Mouse (Mus musculus) kidney, postnatal 36 days (tissue): Measurements from ENCODE around the gene Olfr876.
"Not testable (repeated sequence)": the region's sequence is repeated elsewhere in the genome, so short reads cannot be mapped to it uniquely, and the experiment has no call there.

ENCODE experiments used
- DNase-seq, 2 experiments: peaks; one replicate each; pipeline ENCODE4 v3.0.0; 2021 to 2022; ENCODE audit warnings: mixed read lengths in 2 of 2

Gene Olfr876

DNA sequence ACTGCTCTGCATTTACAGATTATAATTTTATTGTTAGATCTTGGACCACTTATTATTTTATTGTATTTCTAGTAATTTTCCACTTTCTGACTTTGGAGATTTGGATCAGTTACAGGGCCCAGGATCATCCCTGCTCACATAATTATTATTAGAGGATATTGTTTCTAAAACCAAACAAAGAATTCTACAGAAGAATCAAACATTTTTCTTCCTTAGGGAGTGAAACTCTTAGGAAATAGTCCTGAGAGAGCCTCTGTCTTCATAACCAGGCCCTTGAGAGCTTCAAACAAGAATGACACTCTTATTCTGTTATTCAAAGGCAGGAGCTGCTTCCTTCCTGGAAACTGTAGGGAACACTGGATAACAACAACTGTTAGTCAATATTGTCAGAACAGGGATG lies at the start of gene Olfr876:
Gene Olfr876, plus strand, starts transcription at position 301 of the 400 bp plus-strand sequence.
- DNase-seq, result no peak

DNA sequence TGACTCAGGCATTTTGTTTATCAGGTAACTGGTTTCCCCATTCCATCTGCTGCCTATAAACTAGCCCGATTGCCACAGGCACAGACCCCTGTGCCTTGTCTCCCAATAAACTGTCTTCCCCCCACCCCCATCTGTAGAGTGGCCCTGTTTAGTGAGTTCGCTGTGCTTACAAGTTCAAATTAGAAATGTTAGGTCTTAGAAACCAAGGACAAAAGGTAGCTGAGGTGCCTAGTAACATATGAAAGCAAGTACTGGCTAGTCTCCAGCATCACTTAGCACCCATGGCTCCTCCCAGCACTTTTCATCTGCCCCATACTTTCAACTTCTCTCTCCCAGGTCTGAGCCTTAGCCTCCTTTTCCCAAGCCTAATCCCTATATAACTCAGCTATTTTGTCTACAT lies 41.1 kb upstream of the Olfr876 start:
- DNase-seq, result no peak

DNA sequence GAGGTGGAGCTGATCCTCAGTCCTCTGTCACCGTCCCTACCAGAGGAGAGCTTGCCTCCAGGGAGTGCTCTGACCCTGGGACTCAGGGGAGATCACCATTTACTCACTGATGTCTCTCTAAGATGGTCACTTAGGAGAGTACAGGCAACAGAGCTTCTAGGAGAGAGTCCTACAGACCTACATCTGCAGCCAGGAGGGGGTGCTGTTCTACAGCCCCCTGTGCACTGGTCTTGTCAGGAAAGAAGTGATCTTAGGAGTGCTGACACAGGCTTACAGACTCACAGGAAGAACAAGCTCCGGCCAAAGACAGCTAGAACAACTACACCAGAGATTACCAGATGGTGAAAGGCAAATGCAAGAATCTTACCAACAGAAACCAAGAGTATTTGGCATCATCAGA lies 40.3 kb upstream of the Olfr876 start:
- DNase-seq, result peak in 1 of 2 experiments; percentile 3

DNA sequence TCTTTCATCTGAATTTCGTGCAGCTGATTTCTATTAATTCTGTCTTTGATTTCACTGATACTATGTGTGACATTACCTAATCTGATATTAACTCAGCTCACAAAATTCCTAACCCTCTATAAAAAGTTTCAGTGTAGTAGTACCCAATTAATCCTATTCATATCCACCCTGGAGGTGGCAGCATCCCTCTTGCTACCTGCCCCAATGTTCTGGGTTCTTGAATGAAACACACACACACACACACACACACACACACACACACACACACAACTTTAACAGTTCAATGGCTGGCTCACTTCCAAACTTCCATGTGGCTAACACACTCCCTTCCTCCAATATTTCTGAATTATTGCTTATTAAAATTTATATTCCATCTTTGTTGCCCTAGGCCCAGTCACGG lies 32.2 kb upstream of the Olfr876 start:
- no peak for DNase-seq

DNA sequence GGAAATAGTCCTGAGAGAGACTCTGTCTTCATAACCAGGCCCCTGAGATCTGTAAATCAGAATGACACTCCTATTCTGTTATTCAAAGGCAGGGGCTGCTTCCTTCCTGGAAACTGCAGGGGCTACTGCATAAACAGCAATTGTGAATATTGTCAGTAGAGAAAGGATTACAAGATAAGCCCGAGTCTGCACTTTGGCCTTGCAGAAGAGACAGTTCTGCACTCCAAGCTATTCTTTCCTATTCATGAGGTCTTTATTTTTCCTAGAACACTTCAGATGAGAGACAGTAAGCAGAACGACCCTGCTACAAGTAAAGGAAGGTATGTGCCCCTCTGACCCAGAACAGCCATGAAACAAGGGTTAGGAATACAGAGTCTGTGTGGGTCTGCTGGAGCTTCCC lies 31.1 kb upstream of the Olfr876 start, which contains the start of gene Olfr875:
Gene Olfr875, plus strand, starts transcription at position 99 of the 400 bp plus-strand sequence.
- DNase-seq, result no peak

DNA sequence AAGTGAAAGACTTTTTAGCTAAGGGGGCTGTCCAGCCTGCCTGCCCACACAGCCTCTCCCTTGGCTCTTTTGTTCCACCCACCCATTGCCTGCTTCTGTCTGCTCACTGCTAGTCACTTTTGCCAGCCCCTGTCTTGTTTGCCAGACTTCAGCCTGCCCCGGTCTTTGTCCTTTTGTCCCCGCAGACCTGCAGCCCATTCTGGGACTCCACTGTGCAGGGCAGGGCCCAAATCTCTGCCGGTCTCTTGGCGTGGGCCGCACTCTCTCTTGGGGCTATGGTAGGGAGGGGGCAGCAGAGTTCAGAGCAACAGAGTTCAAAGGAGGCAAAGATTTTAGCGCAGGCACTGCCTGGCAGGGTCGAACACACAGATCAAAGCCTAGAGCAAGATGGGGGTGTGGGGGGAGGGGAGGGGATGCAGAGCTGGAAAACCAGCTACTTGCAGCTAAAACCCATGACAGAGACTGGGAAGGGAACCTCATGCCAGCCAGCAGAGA lies 20.0 kb upstream of the Olfr876 start:
- peak; percentile 10 to 43 for DNase-seq

DNA sequence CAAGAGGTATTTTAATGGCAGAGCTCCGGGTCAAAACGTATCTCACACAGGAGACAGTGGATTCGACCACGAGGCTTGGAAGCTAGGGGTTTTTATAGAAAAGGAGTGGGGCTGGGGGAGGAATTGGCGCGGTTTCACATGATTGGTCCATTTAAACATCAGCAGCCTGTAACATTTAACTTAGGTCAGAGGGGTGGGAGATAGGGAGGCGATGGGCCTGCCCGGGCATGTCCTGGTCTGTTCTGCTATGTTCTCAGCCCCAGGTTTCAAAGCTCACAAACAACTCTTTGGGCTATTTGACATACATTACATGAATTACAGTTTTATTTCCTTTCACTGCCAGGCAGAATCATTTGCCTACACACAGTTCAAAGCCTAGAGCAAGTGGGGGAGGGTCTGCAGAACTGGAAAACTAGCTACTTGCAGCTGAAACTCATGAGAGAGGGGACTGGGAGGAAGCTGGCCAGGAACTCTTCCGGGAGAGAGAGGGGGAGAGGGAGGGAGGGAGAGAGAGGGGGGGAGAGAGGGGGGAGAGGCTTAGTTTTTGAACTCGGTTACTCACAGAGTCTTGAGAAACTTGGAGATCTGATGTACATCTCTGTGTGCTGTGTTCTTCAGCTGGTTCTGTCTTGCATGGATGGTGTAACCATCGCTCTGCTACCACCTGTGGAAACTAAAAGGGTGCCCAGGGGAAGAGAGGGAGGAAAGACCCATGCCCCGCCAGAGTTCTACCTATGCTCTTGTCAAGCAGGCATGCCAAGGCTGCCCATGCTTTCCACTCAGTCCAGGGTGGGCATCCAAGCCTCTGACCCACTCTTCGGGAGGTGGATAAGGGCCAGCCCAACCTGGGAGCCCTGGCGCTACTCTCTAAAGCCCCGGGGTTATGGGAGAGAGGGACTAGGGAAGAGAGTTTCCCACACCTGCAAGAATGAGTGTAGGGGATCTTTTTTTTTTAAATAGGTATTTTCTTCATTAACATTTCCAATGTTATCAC lies 19.1 kb upstream of the Olfr876 start:
- DNase-seq, result not testable (repeated sequence)

DNA sequence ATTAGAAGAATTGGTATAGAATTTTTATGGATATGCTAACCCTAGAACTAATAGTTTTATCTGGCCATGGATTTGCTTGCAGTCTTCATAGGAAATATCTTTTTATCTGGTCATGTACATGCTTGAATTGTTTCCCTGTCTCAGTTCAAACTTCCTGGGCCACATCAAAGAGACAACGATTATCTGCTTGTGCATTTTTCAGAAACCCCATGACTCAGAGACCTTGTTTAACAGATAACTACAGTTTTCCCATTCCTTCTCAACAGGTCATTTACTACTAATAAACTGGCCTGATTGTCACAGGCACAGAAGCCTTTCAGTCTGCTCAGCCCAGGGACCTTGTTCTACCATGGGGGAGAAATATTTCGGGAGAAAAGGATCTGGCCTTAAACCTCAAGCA lies 16.4 kb upstream of the Olfr876 start:
- DNase-seq, result no peak

DNA sequence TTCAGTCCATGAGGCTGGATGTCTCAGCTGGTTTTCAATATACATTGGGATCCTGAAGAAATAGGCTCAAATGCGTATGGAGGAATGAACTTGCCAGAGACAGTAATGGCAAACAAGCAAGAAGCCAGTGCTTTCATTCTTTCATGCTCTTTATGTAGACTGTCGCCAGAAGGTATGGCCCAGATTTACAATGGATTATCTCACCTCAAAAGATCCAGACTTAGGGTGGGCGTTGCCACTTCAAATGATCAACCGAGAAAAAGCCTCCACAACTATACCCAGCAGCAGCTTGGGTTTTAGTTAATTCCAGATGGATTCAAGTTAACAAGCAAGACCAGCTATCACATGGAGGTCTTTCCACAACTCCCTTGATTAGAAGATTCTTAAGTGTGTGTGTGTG lies 776 bp upstream of the Olfr876 start:
- no peak for DNase-seq

DNA sequence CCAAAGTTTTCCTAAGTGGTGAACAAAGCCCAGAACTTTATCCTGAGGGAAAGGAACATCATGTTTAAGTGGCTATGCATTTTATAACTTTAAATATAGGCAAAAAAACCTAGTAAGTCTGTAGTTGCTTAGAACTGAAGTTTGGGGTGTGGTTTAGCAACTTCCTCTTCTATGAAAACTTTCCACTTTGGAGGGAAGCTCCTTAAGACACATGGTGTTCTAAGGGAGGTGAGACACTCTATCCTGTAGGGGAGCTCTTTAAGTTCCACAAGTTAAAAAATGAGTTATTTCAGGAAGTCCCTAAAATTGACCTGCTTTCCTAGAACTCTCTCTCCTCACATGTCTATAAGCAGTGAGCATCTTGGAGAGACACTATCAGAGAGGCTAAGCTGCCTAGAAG lies 4.4 kb downstream of the Olfr876 start:
- no peak for DNase-seq

DNA sequence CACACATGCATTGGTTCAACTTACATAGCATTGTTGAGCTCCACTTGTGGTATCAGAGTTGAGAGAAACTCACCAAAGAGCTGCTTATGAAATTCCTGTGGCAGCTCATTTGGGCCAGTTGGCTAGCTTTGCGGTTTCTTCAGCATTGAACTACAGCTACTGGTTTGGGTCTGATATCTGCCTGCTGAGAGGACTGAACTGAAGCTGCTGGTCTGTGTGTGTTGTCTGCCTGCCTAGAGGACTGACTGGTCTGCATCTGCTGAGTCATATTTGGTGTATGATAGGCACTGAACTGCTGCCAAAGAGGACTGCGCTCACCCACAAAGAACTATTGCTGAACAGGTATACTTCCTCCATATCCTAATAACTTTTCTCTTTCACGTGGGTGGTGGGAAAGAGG lies 5.6 kb downstream of the Olfr876 start:
- DNase-seq, result no peak

DNA sequence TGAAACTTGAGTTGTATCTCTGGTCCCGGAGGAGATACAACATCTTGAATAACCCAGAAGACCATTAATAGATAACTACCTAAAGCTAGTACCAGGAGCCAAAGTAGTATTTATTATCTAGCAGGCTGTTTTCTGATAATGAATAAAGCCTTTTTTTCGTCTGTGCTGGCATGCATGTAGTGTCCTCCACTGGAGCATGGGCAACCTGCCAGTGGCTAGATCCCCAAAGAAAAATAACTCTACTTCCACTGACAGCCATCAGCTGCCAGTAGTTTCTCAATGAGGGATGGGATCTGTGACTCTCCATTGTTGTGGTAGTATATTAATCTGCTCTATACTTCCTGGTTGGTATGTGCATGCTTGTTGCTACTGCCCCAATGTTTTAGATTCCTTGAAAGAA lies 6.1 kb downstream of the Olfr876 start:
- no peak for DNase-seq

DNA sequence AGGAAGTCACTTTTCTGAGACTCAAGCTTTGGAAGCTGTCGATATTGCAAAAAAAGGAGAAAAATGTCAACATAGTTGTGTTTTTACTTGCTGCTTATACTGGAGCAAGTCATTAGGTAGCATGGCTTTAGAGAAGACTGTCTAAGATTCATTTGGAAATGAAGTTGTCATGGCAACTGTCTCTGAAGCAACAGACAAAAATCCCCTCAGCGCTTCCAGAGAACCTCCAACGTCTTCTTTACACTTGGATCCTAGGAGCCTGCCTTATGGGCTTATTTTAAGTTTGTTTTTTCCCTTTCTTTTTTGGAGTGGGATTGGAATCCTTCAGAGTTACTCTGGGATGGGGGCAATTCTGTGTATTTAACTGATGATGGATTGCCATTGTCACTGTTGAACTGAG lies 11.9 kb downstream of the Olfr876 start:
- no peak for DNase-seq

DNA sequence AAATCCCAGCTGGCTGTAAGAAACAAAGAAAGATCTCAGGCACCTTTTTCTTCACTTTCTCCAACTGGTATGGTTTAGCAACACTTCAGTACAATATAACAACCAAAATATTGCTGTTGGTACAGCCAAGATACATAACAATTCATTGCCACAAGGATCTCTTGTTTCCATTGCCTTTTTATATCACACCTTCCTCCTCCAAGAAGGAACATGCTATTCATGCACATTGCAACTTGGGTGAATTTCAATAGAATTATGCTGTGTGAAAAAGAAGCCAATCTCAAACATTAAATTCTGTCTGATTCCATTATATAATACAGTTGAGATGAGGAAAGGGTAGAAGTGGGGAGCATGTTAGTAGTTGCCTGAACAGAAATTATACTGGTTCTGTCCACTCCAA lies 27.1 kb downstream of the Olfr876 start:
- no peak for DNase-seq

DNA sequence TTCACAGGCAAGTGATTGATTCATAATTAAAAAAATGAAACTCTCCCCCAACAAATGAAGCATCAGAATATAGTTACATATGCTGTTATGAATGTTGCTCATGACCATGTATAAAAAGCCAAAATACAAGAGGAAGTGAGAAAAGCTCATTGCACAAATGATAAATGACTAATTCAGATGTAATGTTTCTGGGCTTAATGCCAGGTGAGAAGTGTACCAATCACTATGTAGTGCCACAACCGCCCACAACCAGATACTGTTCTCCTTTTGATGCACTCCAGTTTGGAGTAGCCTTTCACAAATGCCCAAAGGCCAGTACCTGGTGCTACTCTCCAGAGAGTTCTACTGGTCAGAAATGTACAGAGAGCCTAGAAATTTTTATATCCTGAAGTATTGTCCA lies 30.5 kb downstream of the Olfr876 start:
- no peak for DNase-seq

DNA sequence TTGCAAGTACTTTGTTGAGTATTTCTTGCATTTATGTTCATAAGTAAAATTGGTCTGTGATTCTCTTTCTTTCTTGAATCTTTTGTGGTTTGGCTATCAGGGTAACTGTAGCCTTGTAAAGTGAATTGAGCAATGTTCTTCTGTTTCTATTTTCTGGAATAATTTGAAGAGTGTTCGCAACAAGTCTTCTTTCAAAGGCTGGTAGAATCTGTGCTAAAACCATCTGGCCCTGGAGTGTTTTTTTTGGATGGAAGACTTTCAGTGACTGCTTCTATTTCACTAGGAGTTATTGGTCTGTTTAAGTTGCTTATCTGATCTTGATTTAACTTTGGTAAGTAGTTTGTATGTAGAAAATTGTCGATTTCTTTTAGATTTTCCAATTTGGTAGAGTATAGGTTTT lies 46.4 kb downstream of the Olfr876 start:
- no peak for DNase-seq

DNA sequence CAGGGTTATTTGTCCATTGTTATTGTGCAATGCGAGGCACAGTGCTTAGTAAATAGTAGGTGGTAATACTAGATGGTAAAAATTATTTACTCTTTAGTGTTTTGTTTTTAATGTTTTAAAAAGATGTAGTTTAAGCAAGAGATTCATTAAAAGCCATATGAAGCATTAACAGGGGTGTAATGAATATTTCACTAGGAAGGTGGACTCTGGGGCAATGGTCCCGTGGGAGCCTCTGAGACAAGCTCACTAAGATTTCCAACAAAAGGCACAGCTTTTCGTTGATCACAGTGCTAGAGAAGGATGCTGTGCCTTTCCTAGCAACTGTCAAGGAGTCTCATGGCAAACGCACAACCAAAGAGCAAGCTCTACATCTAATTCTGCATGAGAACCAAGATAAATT lies 51.1 kb downstream of the Olfr876 start, which contains the start of gene Olfr877:
Gene Olfr877, plus strand, starts transcription at position 301 of the 400 bp plus-strand sequence.
- DNase-seq, result no peak
